Mouse (Mus musculus) erythroblast, embryonic 14.5 days (primary cell): Measurements from ENCODE around the gene Tex37.

Source experiments
- GATA1 ChIP-seq: IDR thresholded peaks from 2 replicates; pipeline ENCODE4 v1.6.1; 2012; ENCODE audit warnings: low read length, inconsistent platforms, mixed read lengths
- TAL1 ChIP-seq: IDR thresholded peaks from 3 replicates; pipeline ENCODE4 v1.6.1; 2012; ENCODE audit warnings: low read length, inconsistent platforms, mixed read lengths

- no peak for TF ChIP-seq TAL1
- no peak for TF ChIP-seq GATA1
Observed at GRCm38 (mm10) chr6:70871511-70871980, 47.2 kb downstream of the Tex37 start.
